Mouse (Mus musculus): ENCODE data around the gene Entpd1. TPM values are rescaled to one million over a fixed set of nuclear protein-coding genes. Genes with fewer than 3 reads are reported as not detected.

Entpd1 gene
- polyA plus RNA-seq, 1 experiment from 2014 or later, result 7.5 TPM

- H3K36me3 ChIP-seq, result no peaks in the 10 kb centered on the region
- no peak overlapping the region for H3K4me2 ChIP-seq
- ATAC-seq (ENCODE audit: insufficient number of reproducible peaks, insufficient read depth, low FRiP score, low TSS enrichment, low read depth), result no peak
- H3K4me1 ChIP-seq, result peaks cover 7% of the 10 kb centered on the region
- no peak overlapping the region for H3K27ac ChIP-seq
- H3K4me3 ChIP-seq, result no peak overlapping the region
- WGBS, result 63% methylated on average over 10 of the region's 10 CpGs
- H3K9ac ChIP-seq, result no peak overlapping the region
- no peaks in the 10 kb centered on the region for H3K27me3 ChIP-seq
- no peaks in the 10 kb centered on the region for H3K9me3 ChIP-seq
Observed at GRCm38 (mm10) chr19:40733409-40733808, 121.2 kb downstream of the Entpd1 start.

- 63% methylated on average over 4 of the region's 4 CpGs for WGBS
- H3K4me2 ChIP-seq, result no peak overlapping the region
- H3K36me3 ChIP-seq, result no peaks in the 10 kb centered on the region
- no peaks in the 10 kb centered on the region for H3K9me3 ChIP-seq
- no peak for ATAC-seq (ENCODE audit: insufficient number of reproducible peaks, insufficient read depth, low FRiP score, low TSS enrichment, low read depth)
- H3K4me1 ChIP-seq, result peaks cover 3% of the 10 kb centered on the region
- H3K4me3 ChIP-seq, result no peak overlapping the region
- no peak overlapping the region for H3K9ac ChIP-seq
- H3K27ac ChIP-seq, result no peak overlapping the region
- H3K27me3 ChIP-seq, result no peaks in the 10 kb centered on the region
Observed at GRCm38 (mm10) chr19:40733849-40734248, 121.7 kb downstream of the Entpd1 start.

GRCm38 (mm10) chr19:40736680-40737512 lies 124.7 kb downstream of the Entpd1 start:
- no peaks in the 10 kb centered on the region for H3K4me1 ChIP-seq
- H3K36me3 ChIP-seq, result no peaks in the 10 kb centered on the region
- H3K4me2 ChIP-seq, result peak overlapping the region; percentile 56
- 0 out of 2 replicates have a peak, but pooled peaks have one; percentile 59 for ATAC-seq (ENCODE audit: insufficient number of reproducible peaks, insufficient read depth, low FRiP score, low TSS enrichment, low read depth)
- peak overlapping the region; percentile 26; the same call in 1 of the 2 replicates for H3K4me3 ChIP-seq
- WGBS, result 25% methylated on average over 17 of the region's 17 CpGs
- peak overlapping the region; percentile 62 for H3K9ac ChIP-seq
- no peaks in the 10 kb centered on the region for H3K27me3 ChIP-seq
- no peaks in the 10 kb centered on the region for H3K9me3 ChIP-seq
- H3K27ac ChIP-seq, result no peak overlapping the region

- Histone ChIP-seq H3K27me3 (no peaks in the 10 kb centered on the region), H3K4me1 (no peaks in the 10 kb centered on the region), H3K27ac (no peak overlapping the region), H3K9me3 (no peaks in the 10 kb centered on the region), H3K4me3 (no peak overlapping the region), H3K4me2 (peak overlapping the region; percentile 56), H3K9ac (peak overlapping the region; percentile 62), H3K36me3 (no peaks in the 10 kb centered on the region)
- WGBS, result 87% methylated on average over 5 of the region's 5 CpGs
- ATAC-seq (ENCODE audit: insufficient number of reproducible peaks, insufficient read depth, low FRiP score, low TSS enrichment, low read depth), result no peak
Observed at GRCm38 (mm10) chr19:40737613-40738012, 125.4 kb downstream of the Entpd1 start.

DNA sequence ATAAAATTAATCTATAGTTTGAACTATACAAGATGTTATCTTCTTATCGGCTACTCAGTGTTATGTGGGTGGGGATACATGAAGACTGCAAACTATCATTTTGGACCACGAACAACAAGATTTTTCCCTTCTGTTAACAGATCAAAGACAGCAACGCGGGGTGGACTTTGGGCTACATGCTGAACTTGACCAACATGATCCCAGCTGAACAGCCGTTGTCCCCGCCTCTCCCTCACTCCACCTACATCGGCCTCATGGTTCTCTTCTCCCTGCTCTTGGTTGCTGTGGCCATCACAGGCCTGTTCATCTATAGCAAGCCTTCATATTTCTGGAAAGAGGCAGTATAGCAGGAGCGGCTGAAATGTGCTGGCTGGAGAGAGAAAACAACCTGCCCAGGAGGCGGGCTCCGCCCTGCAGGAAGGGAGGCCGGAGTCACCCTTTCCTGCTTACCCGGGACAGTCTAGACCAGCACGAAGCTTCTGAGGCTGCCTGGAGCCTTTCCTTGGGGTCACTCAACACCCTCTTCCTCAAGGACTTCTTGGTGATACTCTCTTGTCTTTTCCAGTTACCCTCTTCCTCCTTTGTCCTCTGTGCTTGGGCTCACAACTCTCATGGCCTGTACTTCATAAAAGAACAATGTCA lies 126.6 kb downstream of the Entpd1 start:
- Histone ChIP-seq H3K4me1 (no peaks in the 10 kb centered on the region), H3K4me3 (no peak overlapping the region), H3K27me3 (no peaks in the 10 kb centered on the region), H3K36me3 (no peaks in the 10 kb centered on the region), H3K9ac (no peak overlapping the region), H3K9me3 (no peaks in the 10 kb centered on the region), H3K4me2 (no peak overlapping the region), H3K27ac (no peak overlapping the region)
- no peak for ATAC-seq (ENCODE audit: insufficient number of reproducible peaks, insufficient read depth, low FRiP score, low TSS enrichment, low read depth)
- 82% methylated on average over 13 of the region's 13 CpGs for WGBS

DNA sequence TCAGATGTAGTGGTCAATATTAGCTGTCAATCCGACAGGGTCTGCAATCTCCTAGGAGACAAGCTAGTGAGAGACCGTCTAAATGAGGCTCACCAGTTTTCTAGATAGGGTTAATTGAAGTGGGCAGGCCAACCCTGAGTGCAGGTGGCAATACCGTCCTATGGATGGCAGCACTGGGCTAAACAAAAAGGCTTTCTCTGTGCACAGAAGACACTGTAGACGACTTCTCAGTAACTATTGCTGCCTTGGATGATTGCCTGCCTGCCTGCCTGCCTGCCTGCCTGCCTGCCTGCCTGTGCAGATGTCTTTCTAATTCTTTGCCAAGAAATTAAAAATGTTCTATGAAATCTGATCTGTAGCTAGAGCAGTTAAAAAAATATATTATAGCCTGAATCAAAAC lies 134.4 kb downstream of the Entpd1 start:
- no peak for ATAC-seq (ENCODE audit: insufficient number of reproducible peaks, insufficient read depth, low FRiP score, low TSS enrichment, low read depth)
- 41% methylated on average over 4 of the region's 4 CpGs for WGBS
- H3K4me1 ChIP-seq, result 0 out of 2 replicates have a peak, but pooled peaks cover 3% of the 10 kb centered on the region
- no peak overlapping the region for H3K4me2 ChIP-seq
- no peak overlapping the region for H3K4me3 ChIP-seq
- no peak overlapping the region for H3K9ac ChIP-seq
- no peaks in the 10 kb centered on the region for H3K27me3 ChIP-seq
- no peak overlapping the region for H3K27ac ChIP-seq
- H3K36me3 ChIP-seq, result no peaks in the 10 kb centered on the region
- H3K9me3 ChIP-seq, result no peaks in the 10 kb centered on the region

DNA sequence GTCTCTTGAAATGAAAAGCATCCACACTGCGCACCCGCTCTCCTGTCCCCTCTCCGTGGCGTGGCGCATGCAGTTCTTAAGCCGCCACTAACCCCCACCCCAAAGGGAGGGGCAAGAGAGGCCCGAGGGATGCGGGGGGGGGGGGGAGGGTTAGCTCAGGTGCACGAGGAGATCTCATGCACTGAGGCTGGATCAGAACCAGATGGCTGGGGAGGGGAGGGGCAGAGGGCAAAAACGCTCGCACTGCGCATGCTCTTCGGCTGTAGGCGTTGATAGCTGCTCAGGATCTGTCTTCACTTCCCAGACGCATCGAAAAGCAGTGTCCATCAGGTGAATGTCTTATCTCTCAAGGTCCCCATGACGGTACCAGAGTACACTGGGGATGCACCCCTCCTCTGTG lies 136.4 kb downstream of the Entpd1 start, which contains the start of gene Cc2d2b:
TSS of gene Cc2d2b (plus strand) at position 195 of the 400 bp plus-strand sequence.
- no peak; the same call in 1 of the 2 replicates for ATAC-seq (ENCODE audit: insufficient number of reproducible peaks, insufficient read depth, low FRiP score, low TSS enrichment, low read depth)
- Histone ChIP-seq H3K36me3 (no peaks in the 10 kb centered on the region), H3K9me3 (no peaks in the 10 kb centered on the region), H3K4me3 (peak within 1 kb of the TSS; percentile 19; the same call in 1 of the 2 replicates), H3K4me2 (peak within 1 kb of the TSS; percentile 43), H3K27ac (no peak within 1 kb of the TSS), H3K4me1 (0 out of 2 replicates have a peak, but pooled peaks cover 3% of the 10 kb centered on the region), H3K9ac (no peak within 1 kb of the TSS), H3K27me3 (no peaks in the 10 kb centered on the region)
- 51% methylated on average over 16 of the region's 17 CpGs for WGBS

- Histone ChIP-seq H3K9ac (no peak overlapping the region), H3K27ac (no peak overlapping the region), H3K4me1 (no peaks in the 10 kb centered on the region), H3K36me3 (no peaks in the 10 kb centered on the region), H3K27me3 (no peaks in the 10 kb centered on the region), H3K9me3 (no peaks in the 10 kb centered on the region), H3K4me3 (no peak overlapping the region), H3K4me2 (no peak overlapping the region)
- ATAC-seq (ENCODE audit: insufficient number of reproducible peaks, insufficient read depth, low FRiP score, low TSS enrichment, low read depth), result no peak
- WGBS, result 76% methylated on average over 2 of the region's 2 CpGs
Observed at GRCm38 (mm10) chr19:40754311-40754710, 142.1 kb downstream of the Entpd1 start.

GRCm38 (mm10) chr19:40760071-40760470 lies 147.9 kb downstream of the Entpd1 start:
- ATAC-seq (ENCODE audit: insufficient number of reproducible peaks, insufficient read depth, low FRiP score, low TSS enrichment, low read depth), result no peak

GRCm38 (mm10) chr19:40762023-40762759 lies 150.0 kb downstream of the Entpd1 start:
- peaks cover 11% of the 10 kb centered on the region for H3K4me1 ChIP-seq
- H3K36me3 ChIP-seq, result no peaks in the 10 kb centered on the region
- peak overlapping the region; percentile 63 for H3K9ac ChIP-seq
- 0 out of 2 replicates have a peak, but pooled peaks have one; percentile 26 for ATAC-seq (ENCODE audit: insufficient number of reproducible peaks, insufficient read depth, low FRiP score, low TSS enrichment, low read depth)
- 24% methylated on average over 22 of the region's 22 CpGs for WGBS
- H3K9me3 ChIP-seq, result no peaks in the 10 kb centered on the region
- peak overlapping the region; percentile 64 for H3K4me2 ChIP-seq
- H3K27ac ChIP-seq, result no peak overlapping the region
- H3K4me3 ChIP-seq, result peak overlapping the region; percentile 42
- H3K27me3 ChIP-seq, result no peaks in the 10 kb centered on the region

More at GRCm38 (mm10) chr19:40760071-40760470, 147.9 kb downstream of the Entpd1 start:
- no peak overlapping the region for H3K4me3 ChIP-seq
- no peaks in the 10 kb centered on the region for H3K27me3 ChIP-seq
- H3K36me3 ChIP-seq, result no peaks in the 10 kb centered on the region
- H3K4me2 ChIP-seq, result no peak overlapping the region
- H3K4me1 ChIP-seq, result peaks cover 11% of the 10 kb centered on the region
- H3K27ac ChIP-seq, result no peak overlapping the region
- 81% methylated on average over 2 of the region's 2 CpGs for WGBS
- H3K9ac ChIP-seq, result no peak overlapping the region
- H3K9me3 ChIP-seq, result no peaks in the 10 kb centered on the region

DNA sequence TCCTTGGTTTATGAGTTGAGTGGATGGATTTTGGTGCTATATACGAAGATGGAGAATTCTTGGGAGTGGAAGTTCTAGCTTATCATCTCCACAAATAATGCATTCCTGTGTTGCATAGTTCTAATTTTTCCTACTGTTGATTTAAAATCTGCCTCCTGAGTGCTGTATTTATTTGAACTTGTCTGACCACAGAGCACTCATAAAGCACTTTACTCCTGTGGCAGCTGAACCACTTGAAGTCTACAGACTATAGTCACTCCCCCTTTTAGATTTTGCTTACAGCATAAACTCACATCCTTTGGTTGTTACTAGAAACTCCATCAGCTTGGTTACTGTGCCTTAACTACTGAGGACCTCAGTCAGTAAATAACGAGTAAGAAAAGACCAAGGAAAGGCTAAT lies 155.0 kb downstream of the Entpd1 start:
- H3K4me3 ChIP-seq, result no peak overlapping the region
- H3K9ac ChIP-seq, result no peak overlapping the region
- no peaks in the 10 kb centered on the region for H3K9me3 ChIP-seq
- no peak overlapping the region for H3K4me2 ChIP-seq
- no peak overlapping the region for H3K27ac ChIP-seq
- H3K27me3 ChIP-seq, result no peaks in the 10 kb centered on the region
- ATAC-seq (ENCODE audit: insufficient number of reproducible peaks, insufficient read depth, low FRiP score, low TSS enrichment, low read depth), result no peak
- H3K36me3 ChIP-seq, result no peaks in the 10 kb centered on the region
- WGBS, result 83% methylated on average over 2 of the region's 2 CpGs
- H3K4me1 ChIP-seq, result 0 out of 2 replicates have a peak, but pooled peaks cover under 1% of the 10 kb centered on the region

Measured in embryonic facial prominence, embryonic 13.5 days (tissue).